Mouse (Mus musculus) testis, adult 2 months (tissue): ENCODE results near the gene Kalrn.

Source experiments
- CTCF ChIP-seq: fragments of 200-500 bp; IDR thresholded peaks from 2 replicates; pipeline ENCODE4 v1.5.1; 2012; ENCODE audit warnings: low read depth, mild to moderate bottlenecking, inconsistent platforms, low read length, moderate library complexity; ENCODE audit not compliant: control insufficient read depth, insufficient read depth, insufficient replicate concordance
- POLR2A ChIP-seq: fragments of 200-500 bp; IDR thresholded peaks from 2 replicates; pipeline ENCODE4 v1.6.1; 2012; ENCODE audit warnings: low read depth, mild to moderate bottlenecking, inconsistent platforms, low read length, moderate library complexity; ENCODE audit not compliant: control insufficient read depth

DNA sequence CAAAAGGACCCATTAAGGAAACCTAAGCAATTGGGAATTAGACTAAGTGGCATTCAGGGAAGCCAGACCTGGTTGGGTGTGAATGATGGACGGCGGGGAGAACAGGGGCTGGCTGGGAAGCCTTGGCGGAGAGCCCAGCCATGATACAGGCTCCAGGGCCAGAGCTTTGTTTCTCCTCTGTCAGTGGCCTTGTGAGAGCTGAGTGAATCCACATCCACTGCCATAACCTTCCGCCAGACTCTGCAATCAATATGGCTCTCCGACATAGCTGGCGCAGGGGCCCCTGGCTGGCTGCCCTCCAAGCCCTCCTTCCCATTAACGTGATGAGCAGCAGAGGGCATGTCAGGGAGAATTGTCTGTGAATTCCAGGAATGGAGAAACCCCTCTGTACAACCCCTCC is 117.0 kb downstream of the Kalrn start:
- no peak for TF ChIP-seq POLR2A
- no peak for TF ChIP-seq CTCF
